Mouse (Mus musculus): ENCODE results near the gene Arxes1.
"Not testable (repeated sequence)": the region's sequence is repeated elsewhere in the genome, so short reads cannot be mapped to it uniquely, and the experiment has no call there.

- TF ChIP-seq CTCF, EP300 (IDR thresholded peaks at IDR 0.05; ENCODE audit: low read depth): not testable (repeated sequence)
Observed at GRCm38 (mm10) chrX:135993192-135993594, 40.0 kb upstream of the Arxes1 start.
